Mouse (Mus musculus): ENCODE results near the gene Urb2. TPM values are rescaled to one million over a fixed set of nuclear protein-coding genes. Genes with fewer than 3 reads are reported as not detected.

Gene Urb2
- polyA plus RNA-seq (2012; rRNA removed), result 4.6 and 5.5 TPM in 2 replicates

DNA sequence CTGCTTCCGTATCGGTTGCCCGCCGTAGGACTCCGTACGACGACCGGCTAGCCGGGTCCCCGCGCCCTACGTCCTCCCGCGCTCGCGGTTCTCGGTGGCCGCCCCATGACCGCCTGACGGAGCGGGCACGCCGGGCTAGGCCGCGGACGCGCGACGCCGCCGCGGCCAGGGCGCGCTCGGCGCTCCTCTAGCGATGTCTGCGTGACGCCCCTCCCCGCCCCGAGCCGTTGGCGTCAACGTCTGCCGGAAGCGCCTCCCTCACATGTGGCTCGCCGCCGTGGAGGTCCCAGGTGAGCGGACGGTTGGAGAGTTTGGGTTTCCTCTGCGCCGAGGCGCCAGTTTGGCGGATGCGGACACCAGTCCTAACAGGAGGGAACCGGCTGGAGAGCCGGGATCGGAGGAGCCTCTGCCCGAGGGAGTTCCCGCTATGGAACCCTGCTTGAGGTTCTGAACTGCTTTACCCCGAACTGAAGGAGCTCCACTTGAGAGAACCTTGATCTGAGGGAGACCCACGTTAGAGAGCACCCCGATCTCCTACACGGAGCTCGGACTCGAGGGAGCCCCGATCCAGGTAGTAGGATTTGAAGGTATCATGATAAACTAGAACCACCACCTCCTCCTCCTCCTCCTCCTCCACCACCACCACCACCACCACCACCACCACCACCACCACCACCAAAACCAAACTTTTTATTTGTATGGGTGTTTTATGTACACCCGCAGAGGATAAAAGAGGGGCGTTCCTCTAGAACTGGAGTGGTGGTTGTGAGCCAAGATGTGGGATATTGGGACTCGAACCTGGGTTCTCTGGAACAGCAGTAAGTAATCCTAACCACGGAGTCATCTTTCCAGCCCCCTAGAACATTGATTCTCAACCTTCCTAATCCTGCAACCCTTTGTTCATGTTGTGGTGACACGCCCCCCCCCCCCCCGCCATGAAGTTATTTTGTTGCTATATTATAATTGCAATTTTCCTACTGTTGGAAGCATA is at the start of gene Urb2, which contains the start of gene Taf5l:
TSS of gene Urb2 (plus strand) at position 272 of the 991 bp plus-strand sequence.
TSS of gene Taf5l (minus strand) at position 161 of the 991 bp plus-strand sequence.
- peak; percentile 80 to 90 for DNase-seq (ENCODE audit: extremely low spot score in 1 of 2, low spot score in 1 of 2)

DNA sequence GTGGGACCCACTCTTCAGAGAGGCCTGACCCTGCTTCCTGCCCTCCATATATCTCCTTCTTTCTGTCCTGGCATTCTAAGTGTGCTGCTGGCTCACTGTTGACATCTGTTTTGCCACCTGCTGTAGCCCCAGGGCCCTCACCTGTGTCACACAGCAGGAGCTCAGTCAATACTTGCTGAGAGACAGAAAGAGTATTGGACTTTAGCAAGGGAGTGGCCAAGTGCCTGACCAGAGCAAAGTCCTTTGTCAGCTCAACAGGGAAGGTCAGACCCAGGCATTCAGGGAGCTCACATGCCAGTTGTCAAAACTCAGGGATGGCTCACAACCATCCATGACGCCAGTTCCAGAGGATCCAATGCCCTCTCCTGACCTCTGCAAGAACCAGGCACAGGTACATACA is 47.8 kb upstream of the Urb2 start:
- no peak for DNase-seq (ENCODE audit: extremely low spot score in 1 of 2, low spot score in 1 of 2)

DNA sequence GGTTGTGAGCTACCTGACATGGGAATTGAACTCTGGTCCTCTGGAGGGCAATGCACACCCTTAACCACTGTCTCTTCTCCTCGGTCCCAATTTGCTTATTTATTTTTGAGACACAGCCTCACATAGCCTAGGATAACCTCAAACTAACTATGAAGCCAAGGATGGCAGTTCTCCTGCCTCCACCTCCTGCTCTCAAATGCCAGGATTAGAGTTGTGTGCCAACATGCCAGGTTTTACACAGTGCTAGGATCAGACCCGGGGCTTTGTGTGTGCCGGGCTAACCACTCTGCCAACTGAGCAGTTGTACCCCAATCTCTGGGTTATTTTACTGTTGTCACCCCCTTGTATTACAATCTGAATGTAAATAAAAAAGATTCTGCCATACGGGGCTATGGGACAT is 43.8 kb upstream of the Urb2 start:
- DNase-seq (ENCODE audit: extremely low spot score in 1 of 2, low spot score in 1 of 2), result no peak

DNA sequence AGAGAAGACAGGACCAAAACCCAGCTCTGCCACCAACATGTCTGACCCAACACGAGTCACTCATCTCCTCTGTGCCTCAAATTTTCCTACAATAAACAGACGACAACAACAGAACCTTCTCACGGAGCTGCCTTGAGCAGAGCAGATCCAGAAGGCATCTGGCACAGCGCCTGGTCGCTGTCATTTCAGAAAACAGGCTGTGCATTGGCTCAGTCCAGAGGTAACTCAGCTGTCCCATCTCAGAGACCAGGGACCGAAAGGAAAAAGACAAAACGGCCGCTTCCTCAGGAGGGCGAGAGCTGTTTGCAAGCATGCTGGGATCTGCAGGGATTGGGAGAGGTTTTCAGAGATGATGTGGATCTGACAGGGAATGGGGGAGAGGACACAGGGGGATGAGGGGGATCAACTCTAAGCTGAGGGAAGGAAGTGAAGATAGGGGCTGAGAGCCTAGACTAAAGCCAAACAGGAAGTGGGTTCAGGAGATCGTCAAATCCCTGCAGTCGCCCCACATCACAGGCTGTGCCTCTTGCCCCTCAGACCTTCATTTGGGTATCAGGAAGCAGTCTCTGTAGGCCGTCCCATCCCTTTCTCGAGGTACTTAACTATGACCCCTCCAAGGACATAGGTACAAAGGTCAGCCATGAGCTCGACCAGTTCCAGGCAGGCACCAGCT is 43.0 kb upstream of the Urb2 start:
- DNase-seq (ENCODE audit: extremely low spot score in 1 of 2, low spot score in 1 of 2), result no peak

DNA sequence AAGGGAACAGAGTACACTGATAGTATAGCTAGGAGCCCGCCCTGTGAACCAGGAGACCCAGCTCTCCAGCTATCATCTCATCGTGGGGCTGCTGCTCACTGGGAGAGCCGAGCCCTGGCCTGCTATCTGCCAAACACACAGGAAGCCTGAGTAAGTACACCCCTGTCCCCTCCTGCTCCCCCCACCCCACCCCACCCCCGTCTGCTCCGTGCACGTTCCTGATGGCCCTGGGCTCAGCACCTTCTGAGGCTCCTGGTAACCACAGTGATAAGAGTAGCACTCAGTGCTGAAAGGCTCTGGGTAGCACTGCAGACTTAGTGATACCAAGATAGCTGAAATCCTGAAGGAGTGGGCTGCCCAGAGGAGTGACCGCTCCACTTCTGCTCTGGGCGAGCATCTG is 42.4 kb upstream of the Urb2 start:
- DNase-seq (ENCODE audit: extremely low spot score in 1 of 2, low spot score in 1 of 2), result no peak

DNA sequence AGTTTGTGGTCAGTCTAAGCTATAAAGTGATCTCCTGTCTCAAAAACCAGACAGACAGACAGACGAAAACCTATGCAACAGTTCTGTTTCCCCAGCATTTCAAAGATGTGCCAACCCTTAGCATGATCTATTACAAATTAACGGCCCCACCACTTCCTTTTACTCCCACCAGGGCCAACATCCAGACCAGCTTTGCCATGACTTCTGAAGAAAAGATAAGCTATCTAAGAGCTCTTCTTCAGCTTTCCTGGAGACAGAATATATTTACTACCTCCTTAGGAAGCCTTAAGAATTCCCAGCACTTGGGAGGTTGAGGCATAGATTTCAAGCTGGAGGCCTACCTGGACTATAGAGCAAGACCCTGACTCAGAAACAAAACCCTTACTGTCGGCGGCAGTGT is 41.1 kb upstream of the Urb2 start:
- DNase-seq (ENCODE audit: extremely low spot score in 1 of 2, low spot score in 1 of 2), result no peak

DNA sequence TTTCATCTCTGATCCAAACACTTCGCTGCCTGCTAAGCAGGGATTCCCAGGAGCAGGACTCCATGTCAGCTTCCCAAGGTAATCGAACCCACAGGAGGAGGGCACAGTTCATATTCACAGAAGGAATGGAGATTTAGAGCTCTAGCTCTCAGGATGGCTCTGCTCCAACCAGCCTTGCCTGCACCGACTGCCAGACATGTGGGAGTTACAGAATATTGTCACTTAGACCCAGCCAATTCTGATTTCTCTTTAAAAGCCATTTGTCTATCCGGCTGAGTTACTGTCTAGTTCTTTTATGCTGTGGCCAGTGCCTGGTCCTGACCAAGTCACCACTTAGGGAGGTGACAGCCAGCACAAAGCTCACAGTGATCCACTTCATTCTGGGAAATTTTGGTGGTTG is 39.6 kb upstream of the Urb2 start:
- peak in 1 of 2 experiments; percentile 51 for DNase-seq (ENCODE audit: extremely low spot score in 1 of 2, low spot score in 1 of 2)

DNA sequence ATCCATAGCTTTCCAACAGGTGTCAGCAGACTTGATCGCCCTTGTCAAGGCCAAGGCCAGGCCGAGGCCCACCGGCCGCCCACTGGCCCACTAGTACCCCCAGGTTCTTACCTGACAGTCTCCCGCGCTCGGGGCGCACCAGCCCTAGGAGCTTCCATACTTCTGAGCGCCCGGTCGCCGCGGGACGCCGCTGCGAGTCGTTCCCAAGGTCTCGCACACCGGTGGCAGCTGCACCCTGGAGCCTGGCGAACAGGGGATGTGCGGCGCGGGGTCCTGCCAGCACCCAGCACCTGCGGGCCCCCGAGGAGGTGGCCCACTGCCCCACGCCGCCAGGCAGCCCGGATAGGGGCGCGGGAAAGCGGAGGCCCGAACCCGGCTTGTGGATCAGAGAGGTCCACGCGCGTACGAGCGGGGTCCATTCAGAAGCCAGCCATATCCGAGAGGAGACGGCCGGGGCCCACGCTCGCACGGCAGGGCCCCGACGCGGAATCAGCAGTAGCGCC is 39.0 kb upstream of the Urb2 start:
- no peak for DNase-seq (ENCODE audit: extremely low spot score in 1 of 2, low spot score in 1 of 2)

DNA sequence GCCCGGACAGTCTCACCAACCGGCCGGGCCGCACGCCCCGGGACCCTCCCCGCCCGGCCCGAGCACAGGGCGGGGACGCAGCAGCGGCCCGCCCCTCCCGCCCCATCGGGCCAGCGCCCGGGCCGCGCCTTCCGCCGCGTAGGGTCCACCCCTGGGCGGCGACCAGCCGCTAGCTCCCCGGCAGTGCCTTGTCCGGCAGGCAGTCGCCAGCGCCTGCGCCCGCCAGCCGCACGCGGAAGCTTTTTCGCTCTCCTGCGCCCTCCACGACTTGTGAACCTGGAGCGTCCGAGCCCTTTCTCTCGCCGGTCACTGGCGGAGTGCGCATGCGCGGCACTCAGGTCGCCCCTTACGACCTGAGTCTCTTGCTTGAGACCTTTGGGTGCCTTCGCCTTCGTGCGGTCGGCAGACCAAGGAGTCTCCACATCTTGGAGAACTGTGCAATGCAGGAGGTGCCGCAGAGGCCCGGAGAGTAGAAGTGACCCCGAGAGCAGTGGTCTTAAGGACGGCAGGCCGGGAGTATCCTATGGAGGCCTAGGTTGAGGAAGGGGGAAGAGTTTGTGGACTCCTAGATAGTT is 38.4 kb upstream of the Urb2 start, which contains the start of gene Abcb10:
TSS of gene Abcb10 (minus strand) at position 297 of the 575 bp plus-strand sequence.
- DNase-seq (ENCODE audit: extremely low spot score in 1 of 2, low spot score in 1 of 2), result peak; percentile 31 to 76

DNA sequence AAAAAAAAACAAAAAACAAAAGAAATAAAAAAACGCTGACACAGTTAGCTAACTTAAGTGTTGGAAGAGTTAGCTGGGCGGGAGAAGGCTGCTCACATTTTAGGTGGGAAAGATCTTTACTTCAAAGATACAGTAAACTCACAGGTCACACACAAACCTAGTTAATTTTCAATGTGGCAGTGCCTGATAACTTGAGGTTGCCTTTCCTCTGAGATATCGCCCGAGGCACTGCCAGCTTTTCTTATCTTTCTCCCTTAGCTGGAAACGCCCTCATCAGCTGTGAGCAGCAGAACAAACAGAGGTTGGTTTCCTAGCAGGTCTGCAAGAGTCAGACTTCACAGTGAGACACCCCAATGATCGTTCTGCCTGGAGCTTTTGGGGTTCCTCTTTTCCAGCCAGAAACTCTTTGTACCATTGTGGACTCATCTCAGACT is 32.7 kb upstream of the Urb2 start:
- no peak for DNase-seq (ENCODE audit: extremely low spot score in 1 of 2, low spot score in 1 of 2)

DNA sequence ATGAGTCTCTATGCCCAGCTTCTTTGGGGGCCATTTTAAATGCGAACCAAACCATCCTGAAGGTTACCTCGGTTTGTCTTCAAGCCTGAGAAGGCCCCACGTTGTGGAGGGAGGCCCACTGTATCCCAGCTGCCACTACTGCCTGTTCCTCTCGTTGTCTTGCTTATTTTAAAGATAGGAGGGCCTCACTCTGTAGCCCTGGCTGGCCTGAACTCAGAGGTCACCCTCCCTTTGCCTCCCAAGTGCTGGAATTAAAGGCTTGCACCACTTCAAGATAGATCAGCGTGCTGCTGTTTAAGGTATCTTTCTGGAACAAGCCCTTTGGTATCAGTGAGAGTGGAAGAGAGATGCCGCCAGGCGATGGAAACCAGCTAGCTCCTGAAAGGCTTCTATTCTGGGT is 32.2 kb upstream of the Urb2 start:
- DNase-seq (ENCODE audit: extremely low spot score in 1 of 2, low spot score in 1 of 2), result no peak

DNA sequence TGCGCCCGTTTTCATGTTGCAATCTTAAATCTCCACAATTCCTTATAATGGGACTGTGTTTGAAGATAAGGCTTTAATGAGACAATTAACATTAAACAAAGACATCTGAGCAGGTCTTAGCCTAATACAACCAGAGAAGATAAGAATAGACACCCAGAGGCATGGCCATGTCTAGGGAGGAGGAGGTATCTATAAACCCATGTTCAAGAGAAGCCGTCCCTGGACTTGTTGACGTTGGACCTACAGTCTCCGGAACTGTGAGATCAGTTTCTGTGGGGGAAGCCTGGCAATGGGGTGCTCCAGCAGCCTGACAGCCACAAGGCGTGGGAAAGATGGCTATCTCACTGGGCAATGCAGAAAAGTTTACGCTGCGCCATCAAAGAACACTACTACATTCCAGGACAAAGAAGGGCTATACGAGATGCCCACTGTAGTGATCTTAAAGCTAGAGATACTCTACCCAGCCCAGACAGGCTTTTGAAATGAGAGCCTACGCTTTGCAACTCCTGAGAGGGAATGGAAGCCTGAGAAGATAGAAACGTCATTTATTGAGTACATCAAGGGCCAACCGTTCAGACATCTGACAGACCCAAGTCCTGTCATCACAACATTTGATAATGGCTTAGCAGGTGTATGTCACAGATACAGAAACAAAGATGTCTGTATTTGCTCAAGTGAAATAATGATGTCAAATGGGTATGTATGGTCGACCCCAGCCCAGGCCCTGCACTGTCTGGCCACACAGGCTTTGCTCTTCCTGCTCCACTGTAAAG is 30.8 kb upstream of the Urb2 start:
- DNase-seq (ENCODE audit: extremely low spot score in 1 of 2, low spot score in 1 of 2), result no peak

DNA sequence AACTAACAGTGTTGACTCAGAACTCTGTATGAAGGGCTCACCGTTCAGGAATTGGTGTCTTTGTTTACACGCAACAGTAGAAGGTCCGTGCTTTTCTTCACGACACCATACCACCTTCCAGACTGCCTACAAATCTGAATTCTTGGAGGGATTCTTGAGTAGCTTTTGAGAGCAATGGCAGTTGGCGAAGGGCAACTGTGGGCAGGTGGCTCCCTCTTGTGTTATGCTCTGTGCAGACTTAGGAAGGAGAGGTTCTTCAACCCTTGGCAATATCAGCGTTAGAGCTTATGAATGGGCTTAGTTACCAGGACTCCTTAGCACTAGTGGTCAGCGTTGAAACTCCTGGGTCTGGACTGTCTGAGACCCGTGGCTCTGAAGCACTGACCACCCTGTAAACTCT is 28.7 kb upstream of the Urb2 start:
- no peak for DNase-seq (ENCODE audit: extremely low spot score in 1 of 2, low spot score in 1 of 2)

DNA sequence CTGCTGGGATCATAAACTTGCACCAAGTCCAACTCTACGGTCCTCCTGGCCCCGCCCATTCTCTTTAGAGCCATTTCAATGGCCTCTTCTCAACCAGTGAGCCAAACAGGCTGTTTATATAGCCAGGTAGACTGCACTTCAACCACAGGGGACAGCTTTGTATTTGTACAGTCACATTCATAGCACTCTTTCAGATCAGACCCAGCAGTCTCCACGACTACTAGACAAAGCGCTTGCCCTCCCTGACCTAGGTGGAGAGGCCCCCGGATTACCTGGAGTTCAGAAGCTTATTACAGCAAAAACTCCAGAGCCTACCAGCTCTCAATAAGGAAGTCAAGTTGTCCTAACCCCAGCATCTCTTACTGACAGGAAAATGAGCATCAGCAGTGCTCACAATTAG is 27.7 kb upstream of the Urb2 start:
- DNase-seq (ENCODE audit: extremely low spot score in 1 of 2, low spot score in 1 of 2), result no peak

DNA sequence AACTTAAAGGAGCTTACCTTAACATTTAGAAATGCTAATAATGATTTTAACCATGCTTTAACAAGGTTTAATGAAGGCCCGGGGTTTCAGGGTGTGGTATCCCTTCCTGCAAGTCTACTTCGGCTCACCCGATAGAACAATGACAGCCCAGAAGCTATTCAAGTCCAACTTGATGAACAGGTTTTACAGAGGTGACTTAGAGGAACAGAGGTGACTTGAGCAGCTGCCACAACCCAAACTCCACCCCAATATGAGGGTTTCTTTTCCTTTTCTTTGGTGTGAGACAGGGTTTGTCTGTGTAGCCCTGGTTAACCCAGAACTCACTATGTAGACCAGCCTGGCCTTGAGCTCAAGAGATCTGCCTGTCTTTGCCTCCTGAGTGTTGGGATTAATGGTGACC is 27.3 kb upstream of the Urb2 start:
- DNase-seq (ENCODE audit: extremely low spot score in 1 of 2, low spot score in 1 of 2), result no peak

DNA sequence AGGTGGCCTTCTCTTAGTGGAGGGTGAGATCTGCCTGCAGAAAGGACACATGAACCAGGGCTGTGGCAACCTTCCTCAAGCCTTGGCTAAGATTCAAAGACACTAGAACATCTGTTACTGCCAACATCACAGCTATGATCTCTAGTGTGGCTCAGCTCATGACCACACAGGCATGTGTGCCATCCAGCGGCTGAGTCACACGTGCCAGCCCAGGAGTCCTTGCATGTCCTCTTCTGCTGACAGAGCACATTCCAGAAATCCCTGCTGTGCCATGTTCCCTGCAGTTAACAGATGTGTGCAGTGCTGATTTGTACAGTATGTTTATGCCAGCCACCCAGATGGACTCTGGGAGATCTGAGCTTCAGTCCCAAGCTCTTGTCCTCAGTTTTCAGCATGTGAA is 21.7 kb upstream of the Urb2 start:
- DNase-seq (ENCODE audit: extremely low spot score in 1 of 2, low spot score in 1 of 2), result no peak

DNA sequence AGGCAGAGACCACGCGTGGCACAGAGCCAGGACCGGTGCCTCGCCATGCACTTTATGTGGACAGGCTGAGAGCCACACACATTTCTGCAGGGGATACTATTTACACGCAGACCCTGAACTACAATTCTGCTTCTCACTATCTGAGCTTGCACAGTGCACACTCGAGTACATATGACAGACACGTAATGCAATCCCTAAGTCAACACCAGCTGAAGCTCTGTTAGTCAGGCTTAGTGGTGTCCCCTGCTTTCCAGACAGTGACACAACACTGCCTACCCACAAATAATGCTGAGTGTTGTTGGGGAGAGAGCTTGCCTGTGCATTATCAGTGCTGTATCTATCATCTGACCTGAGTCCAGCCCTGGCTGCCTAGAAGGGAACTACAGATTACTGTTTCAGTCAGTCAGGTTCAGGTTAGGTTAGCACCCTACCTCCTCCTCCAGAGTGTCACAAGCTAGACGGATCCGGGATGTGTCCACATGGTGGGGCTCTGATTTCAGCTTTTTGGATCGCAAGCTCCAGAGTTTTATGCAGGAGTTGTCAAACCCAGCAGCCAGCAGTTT is 18.7 kb upstream of the Urb2 start:
- no peak for DNase-seq (ENCODE audit: extremely low spot score in 1 of 2, low spot score in 1 of 2)

DNA sequence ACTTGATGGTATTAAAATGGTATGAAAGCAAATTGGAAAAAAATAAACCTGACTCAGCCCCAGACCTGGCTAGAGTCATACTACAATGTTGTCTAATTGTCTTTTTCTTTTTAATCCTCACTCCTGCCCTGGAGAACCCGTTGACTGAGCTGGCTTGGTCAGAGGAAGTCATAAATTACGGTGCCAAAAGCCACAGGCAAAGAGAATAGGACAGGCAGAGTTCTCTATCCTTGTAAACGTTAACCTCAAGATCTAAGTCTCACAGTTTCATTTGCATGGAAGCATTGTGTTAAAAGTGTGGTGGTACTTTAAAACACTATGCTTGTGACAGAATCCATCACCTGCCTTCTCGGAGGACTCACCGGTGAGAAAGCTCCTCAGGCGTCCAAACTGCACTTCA is 13.5 kb upstream of the Urb2 start:
- DNase-seq (ENCODE audit: extremely low spot score in 1 of 2, low spot score in 1 of 2), result no peak

DNA sequence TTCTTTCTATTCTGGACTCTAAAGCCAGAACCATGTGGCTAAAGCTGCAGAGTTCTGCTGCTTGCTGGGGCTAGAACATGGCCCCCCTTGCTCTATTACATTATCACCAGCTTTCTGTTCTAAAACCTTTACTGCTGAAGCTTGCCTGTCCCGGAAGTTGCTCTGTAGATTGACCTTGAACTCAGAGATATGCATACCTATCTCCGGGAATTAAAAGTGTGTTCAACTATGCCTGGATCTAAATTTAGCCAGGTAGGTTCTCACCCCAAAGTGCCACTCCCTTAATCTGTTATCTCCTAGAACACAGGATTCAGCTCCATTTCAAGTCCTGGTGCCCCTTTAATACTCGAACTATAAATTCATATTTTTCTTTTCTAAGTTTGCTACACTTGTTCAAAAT is 9.7 kb upstream of the Urb2 start:
- no peak for DNase-seq (ENCODE audit: extremely low spot score in 1 of 2, low spot score in 1 of 2)

DNA sequence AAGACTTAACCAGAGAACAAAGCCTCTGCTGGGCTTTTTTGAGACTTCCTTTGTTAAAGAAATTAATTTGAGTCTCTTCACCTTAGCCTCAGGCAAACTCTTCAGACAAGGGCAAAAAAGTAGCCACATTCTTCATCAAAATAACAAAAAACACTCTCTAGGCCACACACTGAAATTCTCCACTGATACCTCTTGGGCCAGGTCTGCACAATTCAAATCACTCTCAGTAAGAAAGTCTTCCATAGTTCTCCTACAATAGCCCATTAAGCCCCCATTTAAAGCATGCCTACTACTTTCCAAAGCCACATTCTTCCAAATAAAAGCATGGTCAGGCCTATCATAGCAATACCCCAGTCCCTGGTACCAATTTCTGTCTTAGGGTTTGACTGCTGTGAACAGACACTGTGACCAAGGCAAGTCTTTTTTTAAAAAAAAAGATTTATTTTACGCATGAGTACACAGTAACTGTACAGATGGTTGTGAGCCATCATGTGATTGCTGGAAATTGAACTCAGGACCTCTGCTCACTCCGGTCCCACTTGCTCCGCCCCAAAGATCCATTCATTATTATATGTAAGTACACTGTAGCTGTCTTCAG is 9.2 kb upstream of the Urb2 start:
- DNase-seq (ENCODE audit: extremely low spot score in 1 of 2, low spot score in 1 of 2), result no peak

Measured in frontal cortex, adult 2 months (tissue).